Mouse (Mus musculus): ENCODE measurements at regions not wholly inside any gene's neighbourhood (a gene's known extent, or its start where the extent isn't known, plus 50 kb on each side); places are given as distances from the start of the nearest gene placed in this dataset.

DNA sequence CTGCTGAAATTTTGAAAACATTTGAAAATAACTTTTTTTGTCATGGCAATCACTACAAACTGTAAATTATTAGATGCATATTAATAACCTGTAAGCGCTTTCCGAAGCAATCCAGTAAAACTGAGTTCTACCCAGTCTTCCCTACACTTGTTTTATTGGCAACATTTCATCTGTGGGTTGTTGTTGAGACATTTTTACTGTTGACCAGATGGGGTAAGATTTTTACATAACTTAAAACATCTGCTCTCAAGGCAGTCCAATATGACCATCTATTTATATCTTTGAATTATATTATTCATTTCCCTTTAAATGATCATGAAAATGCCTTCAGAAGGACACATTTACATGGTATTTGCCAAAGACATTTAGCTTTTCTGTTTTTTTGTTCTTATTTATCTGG, 520.5 kb downstream of the Olfm4 start:
- TF ChIP-seq CTCF (IDR thresholded peaks at IDR 0.05; ENCODE audit: control insufficient read depth, insufficient read depth, low read length) (no peak), POLR2A (IDR thresholded peaks at IDR 0.05; ENCODE audit: borderline replicate concordance, control insufficient read depth, low read depth, low read length) (no peak)

Data from bone marrow, adult 2 months (tissue).